Mouse (Mus musculus) liver, embryonic 11.5 days (tissue): ENCODE data around the gene Khnyn. TPM values are rescaled to one million over a fixed set of nuclear protein-coding genes. Genes with fewer than 3 reads are reported as not detected.

Experiments
- ATAC-seq: fragments of 200-750 bp; cut with Nextera tagmentation; replicated peaks from 2 replicates; pipeline ENCODE4 v1.8.0; 2017; ENCODE audit warnings: moderate number of reproducible peaks, mild to moderate bottlenecking, moderate TSS enrichment, moderate library complexity; ENCODE audit not compliant: low FRiP score
- DNase-seq: peaks from one replicate; pipeline ENCODE4 v3.0.0-alpha.2; 2017; ENCODE audit warnings: low spot score
- H3K27ac ChIP-seq: fragments of 300-500 bp; sonication (generic); 2 replicates; pipeline ENCODE4 v1.5.1; 2014; ENCODE audit warnings: mild to moderate bottlenecking, low read depth, low read length, control low read depth
- H3K27me3 ChIP-seq: fragments of 300-500 bp; sonication (generic); replicated peaks from 2 replicates; pipeline ENCODE4 v1.6.1; 2014; ENCODE audit warnings: low read length, mixed read lengths; ENCODE audit not compliant: control insufficient read depth, insufficient read depth
- H3K36me3 ChIP-seq: fragments of 300-500 bp; sonication (generic); 2 replicates; pipeline ENCODE4 v1.6.1; 2014; ENCODE audit warnings: mild to moderate bottlenecking, low read length, moderate library complexity, mixed read lengths; ENCODE audit not compliant: control insufficient read depth, insufficient read depth
- H3K4me1 ChIP-seq: fragments of 300-500 bp; sonication (generic); replicated peaks from 2 replicates; pipeline ENCODE4 v1.6.1; 2014; ENCODE audit warnings: low read length, mixed read lengths; ENCODE audit not compliant: control insufficient read depth, insufficient read depth
- H3K4me2 ChIP-seq: fragments of 300-500 bp; sonication (generic); 2 replicates; pipeline ENCODE4 v1.6.1; 2014; ENCODE audit warnings: mild to moderate bottlenecking, control low read depth, moderate library complexity
- H3K4me3 ChIP-seq: fragments of 300-500 bp; sonication (generic); 2 replicates; pipeline ENCODE4 v1.5.1; 2014; ENCODE audit warnings: low read depth, low read length, control low read depth
- H3K9ac ChIP-seq: fragments of 300-500 bp; sonication (generic); 2 replicates; pipeline ENCODE4 v1.6.1; 2014; ENCODE audit warnings: low read depth, low read length, control low read depth
- H3K9me3 ChIP-seq: fragments of 300-500 bp; sonication (generic); 2 replicates; pipeline ENCODE4 v1.6.1; 2016; ENCODE audit warnings: low read length, inconsistent platforms, mixed read lengths; ENCODE audit not compliant: control insufficient read depth
- WGBS: fragments of 180-500 bp; shearing (Covaris S2); extraction: QIAGEN DNeasy Blood & Tissue Kit; methylation state at CpG from one replicate; pipeline ENCODE4 v1.1.7; 2014; 5-methylcytosine and 5-hydroxymethylcytosine counted together
- polyA plus RNA-seq: library from polyadenylated mRNA; unstranded; fragments of >200 nt; fragmentation: Nextera tagmentation; extraction: Ambion mirVana; gene quantifications from 2 replicates; pipeline ENCODE4 v1.2.1, GENCODE M21; 2014

Khnyn gene
- polyA plus RNA-seq, 1 experiment from 2014 or later = 12.6 TPM

GRCm38 (mm10) chr14:55885791-55886271 is 1.1 kb downstream of the Khnyn start:
- peak overlapping the region; percentile 70 for H3K4me3 ChIP-seq
- H3K4me2 ChIP-seq = peak overlapping the region; percentile 85
- H3K9ac ChIP-seq = peak overlapping the region; percentile 77
- H3K27me3 ChIP-seq = no peaks in the 10 kb centered on the region
- ATAC-seq (no peak), DNase-seq (no peak)
- no peaks in the 10 kb centered on the region for H3K9me3 ChIP-seq
- WGBS = 4% methylated on average over 16 of the region's 16 CpGs
- H3K27ac ChIP-seq = peak overlapping the region; percentile 80
- peaks cover 35% of the 10 kb centered on the region for H3K4me1 ChIP-seq
- peaks cover 33% of the 10 kb centered on the region for H3K36me3 ChIP-seq

- peak overlapping the region; percentile 36; the same call in 1 of the 2 replicates for H3K27ac ChIP-seq
These were observed 2.0 kb downstream of the Khnyn start for GRCm38 (mm10) chr14:55886571-55887382.

GRCm38 (mm10) chr14:55897671-55898070 is 12.9 kb downstream of the Khnyn start:
- H3K27me3 ChIP-seq = no peaks in the 10 kb centered on the region
- H3K36me3 ChIP-seq = peaks cover 31% of the 10 kb centered on the region

More at GRCm38 (mm10) chr14:55886571-55887382, 2.0 kb downstream of the Khnyn start:
- H3K4me1 ChIP-seq = peaks cover 30% of the 10 kb centered on the region
- peaks cover 37% of the 10 kb centered on the region for H3K36me3 ChIP-seq
- H3K4me2 ChIP-seq = peak overlapping the region; percentile 85
- H3K9ac ChIP-seq = no peak overlapping the region
- DNase-seq (no peak), ATAC-seq (no peak)
- 83% methylated on average over 24 of the region's 24 CpGs for WGBS
- H3K9me3 ChIP-seq = no peaks in the 10 kb centered on the region
- H3K4me3 ChIP-seq = peak overlapping the region; percentile 70; the same call in 1 of the 2 replicates
- no peaks in the 10 kb centered on the region for H3K27me3 ChIP-seq

GRCm38 (mm10) chr14:55898947-55899346 is 14.2 kb downstream of the Khnyn start:
- no peak for ATAC-seq
- no peak for DNase-seq
- Histone ChIP-seq H3K9ac (no peak overlapping the region), H3K36me3 (peaks cover 30% of the 10 kb centered on the region), H3K27me3 (no peaks in the 10 kb centered on the region), H3K9me3 (no peaks in the 10 kb centered on the region), H3K4me3 (no peak overlapping the region), H3K4me1 (peaks cover 11% of the 10 kb centered on the region), H3K27ac (no peak overlapping the region), H3K4me2 (no peak overlapping the region; the same call in 1 of the 2 replicates)
- WGBS = 90% methylated on average over 7 of the region's 7 CpGs

More at GRCm38 (mm10) chr14:55897671-55898070, 12.9 kb downstream of the Khnyn start:
- Histone ChIP-seq H3K4me1 (peaks cover 11% of the 10 kb centered on the region), H3K4me2 (no peak overlapping the region), H3K27ac (no peak overlapping the region), H3K4me3 (no peak overlapping the region), H3K9ac (no peak overlapping the region), H3K9me3 (no peaks in the 10 kb centered on the region)
- DNase-seq = no peak
- WGBS = 92% methylated on average over 12 of the region's 12 CpGs
- no peak for ATAC-seq

GRCm38 (mm10) chr14:55899701-55900413 is 15.1 kb downstream of the Khnyn start, which contains the start of gene Sdr39u1:
TSS of gene Sdr39u1 (minus strand) at chr14:55900293.
- H3K9ac ChIP-seq = peak within 1 kb of the TSS; percentile 52
- ATAC-seq (peak; percentile 77), DNase-seq (peak; percentile 78)
- H3K27ac ChIP-seq = no peak within 1 kb of the TSS
- peaks cover 11% of the 10 kb centered on the region for H3K4me1 ChIP-seq
- WGBS = 5% methylated on average over 39 of the region's 39 CpGs
- H3K36me3 ChIP-seq = peaks cover 21% of the 10 kb centered on the region
- H3K9me3 ChIP-seq = no peaks in the 10 kb centered on the region
- H3K27me3 ChIP-seq = no peaks in the 10 kb centered on the region
- peak within 1 kb of the TSS; percentile 40 for H3K4me3 ChIP-seq
- peak within 1 kb of the TSS; percentile 63 for H3K4me2 ChIP-seq

GRCm38 (mm10) chr14:55900414-55900755 is 15.6 kb downstream of the Khnyn start:
- ATAC-seq (peak; percentile 19), DNase-seq (no peak)
- H3K27ac ChIP-seq = no peak overlapping the region
- no peaks in the 10 kb centered on the region for H3K27me3 ChIP-seq
- H3K4me3 ChIP-seq = peak overlapping the region; percentile 40
- WGBS = 10% methylated on average over 12 of the region's 12 CpGs
- peak overlapping the region; percentile 52 for H3K9ac ChIP-seq
- peaks cover 16% of the 10 kb centered on the region for H3K36me3 ChIP-seq
- H3K4me2 ChIP-seq = peak overlapping the region; percentile 63
- H3K4me1 ChIP-seq = peaks cover 11% of the 10 kb centered on the region
- H3K9me3 ChIP-seq = no peaks in the 10 kb centered on the region

GRCm38 (mm10) chr14:55905518-55905917 is 20.8 kb downstream of the Khnyn start:
- Histone ChIP-seq H3K4me3 (no peak overlapping the region), H3K27me3 (no peaks in the 10 kb centered on the region), H3K36me3 (no peaks in the 10 kb centered on the region), H3K9ac (no peak overlapping the region), H3K27ac (no peak overlapping the region), H3K9me3 (no peaks in the 10 kb centered on the region), H3K4me1 (peaks cover 9% of the 10 kb centered on the region; the same call in 1 of the 2 replicates), H3K4me2 (no peak overlapping the region)
- DNase-seq (no peak), ATAC-seq (no peak)
- 23% methylated on average over 1 of the region's 1 CpGs for WGBS

GRCm38 (mm10) chr14:55913406-55913805 is 28.7 kb downstream of the Khnyn start:
- Histone ChIP-seq H3K9me3 (no peaks in the 10 kb centered on the region), H3K4me1 (no peaks in the 10 kb centered on the region), H3K27ac (no peak overlapping the region), H3K4me2 (no peak overlapping the region), H3K27me3 (no peaks in the 10 kb centered on the region), H3K4me3 (no peak overlapping the region), H3K36me3 (no peaks in the 10 kb centered on the region), H3K9ac (no peak overlapping the region)
- DNase-seq (no peak), ATAC-seq (no peak)
- 31% methylated on average over 4 of the region's 4 CpGs for WGBS
